Mouse (Mus musculus) heart, postnatal 0 days (tissue): ENCODE results near the gene Ncbp2.

Experiments
- CTCF ChIP-seq: IDR thresholded peaks from 2 replicates; pipeline ENCODE4 v1.5.1; 2016; ENCODE audit warnings: antibody characterized with exemption, control low read depth, low read depth
- EP300 ChIP-seq: IDR thresholded peaks from 2 replicates; pipeline ENCODE4 v1.6.1; 2016; ENCODE audit warnings: antibody characterized with exemption, low read depth

GRCm38 (mm10) chr16:31908959-31909358 lies 39.4 kb upstream of the Ncbp2 start:
- no peak for TF ChIP-seq CTCF
- no peak for TF ChIP-seq EP300
